Comparison of ENCODE assay signal across 8 mouse cellular contexts in genomic region chr1:191326233-191326882, GRCm38 (mm10). TPM values are rescaled to one million over a fixed set of nuclear protein-coding genes. Genes with fewer than 3 reads are reported as not detected.
DNase-seq lines count a peak whose midpoint lies in the region; ATAC-seq and TF ChIP-seq lines count a peak whose summit lies in the region.

No protein-coding gene starts in this region.

- DNase-seq in right cerebral cortex, postnatal 14 days, result peak; percentile 45
- DNase-seq in right cerebral cortex, postnatal 36 days (ENCODE audit: low spot score in 2 of 2), result no peak
- DNase-seq in induced T-regulatory cell, adult 2 months (ENCODE audit: low read depth), result peak; percentile 84
- no peak for DNase-seq in layer of hippocampus, adult 8-10 months (ENCODE audit: low spot score in 2 of 2)

- peak overlapping the region; percentile 99 for H3K4me2 ChIP-seq in liver, embryonic 16.5 days (ENCODE audit: low read depth, low read length)
- H3K4me2 ChIP-seq in neural tube, embryonic 12.5 days (replicated peaks), result peak overlapping the region; percentile 88

- H3K4me3 ChIP-seq in bone marrow, adult 2 months (replicated peaks; ENCODE audit: control insufficient read depth, low read depth, low read length), result peak overlapping the region; percentile 93
- H3K4me3 ChIP-seq in erythroblast, embryonic 14.5 days (replicated peaks), result peak overlapping the region; percentile 76
- H3K4me3 ChIP-seq in liver, embryonic 16.5 days (ENCODE audit: low read depth, low read length), result peak overlapping the region; percentile 90
- H3K4me3 ChIP-seq in neural tube, embryonic 12.5 days, result peak overlapping the region; percentile 77

- WGBS in bone marrow, adult 2 months, result 1% methylated on average over 35 of the region's 35 CpGs
- under 1% methylated on average over 35 of the region's 35 CpGs for whole genome bisulfite sequencing in liver, embryonic 16.5 days (ENCODE audit: insufficient replicate concordance)
- 1% methylated on average over 35 of the region's 35 CpGs for WGBS in neural tube, embryonic 12.5 days

- no peaks in the 10 kb centered on the region for H3K27me3 ChIP-seq in erythroblast, embryonic 14.5 days (ENCODE audit: control insufficient read depth)
- H3K27me3 ChIP-seq in liver, embryonic 16.5 days (ENCODE audit: control insufficient read depth, insufficient read depth, low read depth, low read length), result no peaks in the 10 kb centered on the region
- H3K27me3 ChIP-seq in neural tube, embryonic 12.5 days (replicated peaks), result no peaks in the 10 kb centered on the region

- peak; percentile 46 for ATAC-seq in liver, embryonic 16.5 days (ENCODE audit: low read depth)
- ATAC-seq in neural tube, embryonic 12.5 days (ENCODE audit: low FRiP score, low read depth), result peak; percentile 81

- H3K9ac ChIP-seq in liver, embryonic 16.5 days (ENCODE audit: low read depth, low read length), result peak overlapping the region; percentile 88
- peak overlapping the region; percentile 85 for H3K9ac ChIP-seq in neural tube, embryonic 12.5 days

- TF ChIP-seq POLR2A in bone marrow, adult 2 months (IDR thresholded peaks at IDR 0.05; ENCODE audit: borderline replicate concordance, control insufficient read depth, low read depth, low read length), result 0 out of 2 replicates have a peak, but pooled peaks have one; percentile 10

- H3K27ac ChIP-seq in bone marrow, adult 2 months (ENCODE audit: control insufficient read depth, insufficient read depth, low read depth, low read length, poor library complexity), result peak overlapping the region; percentile 86
- H3K27ac ChIP-seq in liver, embryonic 16.5 days (ENCODE audit: low read length), result peak overlapping the region; percentile 75
- no peak overlapping the region for H3K27ac ChIP-seq in neural tube, embryonic 12.5 days

- no peak for TF ChIP-seq CTCF in bone marrow, adult 2 months (IDR thresholded peaks at IDR 0.05; ENCODE audit: control insufficient read depth, insufficient read depth, low read length)

- peaks cover 25% of the 10 kb centered on the region for H3K36me3 ChIP-seq in erythroblast, embryonic 14.5 days (ENCODE audit: control insufficient read depth)
- H3K36me3 ChIP-seq in liver, embryonic 16.5 days (ENCODE audit: control insufficient read depth, insufficient read depth), result no peaks in the 10 kb centered on the region
- peaks cover 2% of the 10 kb centered on the region; the same call in 1 of the 2 replicates for H3K36me3 ChIP-seq in neural tube, embryonic 12.5 days

- H3K4me1 ChIP-seq in bone marrow, adult 2 months (ENCODE audit: control insufficient read depth, insufficient read depth, low read length), result peaks cover 5% of the 10 kb centered on the region; the same call in 1 of the 2 replicates
- H3K4me1 ChIP-seq in erythroblast, embryonic 14.5 days (ENCODE audit: control insufficient read depth), result peaks cover 49% of the 10 kb centered on the region
- H3K4me1 ChIP-seq in liver, embryonic 16.5 days (ENCODE audit: control insufficient read depth, low read depth, low read length), result peaks cover 36% of the 10 kb centered on the region
- peaks cover 29% of the 10 kb centered on the region for H3K4me1 ChIP-seq in neural tube, embryonic 12.5 days

- H3K9me3 ChIP-seq in erythroblast, embryonic 14.5 days (ENCODE audit: control insufficient read depth, low read length), result no peaks in the 10 kb centered on the region
- H3K9me3 ChIP-seq in liver, embryonic 16.5 days (replicated peaks; ENCODE audit: control insufficient read depth, low read length), result no peaks in the 10 kb centered on the region
- H3K9me3 ChIP-seq in neural tube, embryonic 12.5 days, result no peaks in the 10 kb centered on the region

RNA-seq across cellular contexts. Expression of gene Tmem206, which starts 0.6 kb away (rescaled TPM):
- 4.9 and 8.3 TPM in 2 replicates for polyA plus RNA-seq in bone marrow, adult 2 months (2011; ENCODE audit: insufficient read depth, insufficient read length, low replicate concordance, missing spikeins)
- polyA plus RNA-seq in erythroblast, embryonic 14.5 days (2012), result 0.50 and 0.92 TPM in 2 replicates
- polyA plus RNA-seq in liver, embryonic 16.5 days (2015; fragmentation: Nextera tagmentation; extraction: Ambion mirVana), result 5.9 and 6.1 TPM in 2 replicates
- 36.2 and 37.2 TPM in 2 replicates for polyA plus RNA-seq in neural tube, embryonic 12.5 days (2016; fragmentation: Nextera tagmentation; extraction: Ambion mirVana)
- total RNA-seq in layer of hippocampus, adult 8-10 months (2022), result 10 to 100 TPM in 3 of 4 experiments, 1 to 10 TPM in 1; 9.0 to 15.2 (median 11.7) TPM

RNA-seq across cellular contexts. Expression of gene Nenf, which starts 8.4 kb away (rescaled TPM):
- 59.5 and 79.3 TPM in 2 replicates for polyA plus RNA-seq in bone marrow, adult 2 months (2011; ENCODE audit: insufficient read depth, insufficient read length, low replicate concordance, missing spikeins)
- 6.9 and 9.3 TPM in 2 replicates for polyA plus RNA-seq in erythroblast, embryonic 14.5 days (2012)
- polyA plus RNA-seq in liver, embryonic 16.5 days (2015; fragmentation: Nextera tagmentation; extraction: Ambion mirVana), result 22.0 and 25.5 TPM in 2 replicates
- 81.9 and 85.8 TPM in 2 replicates for polyA plus RNA-seq in neural tube, embryonic 12.5 days (2016; fragmentation: Nextera tagmentation; extraction: Ambion mirVana)
- total RNA-seq in layer of hippocampus, adult 8-10 months (2022), result 10 to 100 TPM; 57.8 to 80.1 (median 66.1) TPM

Comparison
In these comparisons a context has a peak if more than half of its experiments do, and no peak if none do; other contexts are left out.
1. DNase-seq: peak in right cerebral cortex, postnatal 14 days (single experiment) and induced T-regulatory cell, adult 2 months (single experiment); none in right cerebral cortex, postnatal 36 days (0 of 2) and layer of hippocampus, adult 8-10 months (0 of 2).
2. Peak in every context shown above with its lines, with median percentiles within 50 percentile points of each other: H3K4me3 ChIP-seq.